Comparison of ENCODE assay signal across 18 mouse cellular contexts in the genomic region with DNA sequence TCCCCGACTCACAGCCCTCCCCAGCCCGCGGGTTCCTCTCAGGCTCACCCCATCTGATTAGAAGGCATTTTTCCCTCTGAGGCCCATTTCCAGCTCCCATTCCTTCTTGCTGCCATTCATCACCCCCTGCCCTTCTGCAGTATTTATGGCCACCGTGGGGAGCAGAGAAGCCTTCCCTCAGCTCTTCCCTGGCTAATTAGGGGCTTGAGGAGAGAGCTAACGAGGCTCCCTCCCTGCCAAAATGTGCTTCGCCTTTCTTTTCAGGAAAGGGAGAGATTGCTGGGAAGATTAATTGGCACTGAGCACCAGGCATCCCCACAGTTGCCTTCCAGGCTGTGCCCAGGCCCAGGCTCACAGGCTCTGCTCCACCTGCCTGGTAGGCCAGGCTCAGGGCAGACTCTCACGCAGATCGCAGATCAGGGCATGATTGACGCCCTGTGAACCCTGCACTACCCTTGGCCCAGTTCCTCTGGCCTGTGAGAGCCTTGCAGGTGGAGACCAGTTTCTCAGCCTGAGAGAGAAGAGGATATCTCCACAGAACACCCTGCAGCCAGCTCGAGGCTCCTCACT. TPM values are rescaled to one million over a fixed set of nuclear protein-coding genes. Genes with fewer than 3 reads are reported as not detected.
DNase-seq lines count a peak whose midpoint lies in the region; ATAC-seq and TF ChIP-seq lines count a peak whose summit lies in the region.
"Had no signal": no experiment of that assay in that cellular context is flagged by ENCODE, and none has a peak within 500 bp of the region (broad histone marks: within the 10 kb centered on the region; RNA-seq: fewer than 3 reads in every experiment).

No protein-coding gene starts in this region.

- TF ChIP-seq CTCF in cerebellum, adult 2 months (IDR thresholded peaks at IDR 0.05; ENCODE audit: borderline replicate concordance, insufficient read depth, low read depth, low read length): no peak

- ATAC-seq in forebrain, embryonic 12.5 days (ENCODE audit: low FRiP score): peak; percentile 57; the same call in 1 of the 2 replicates
- 0 out of 2 replicates have a peak, but pooled peaks have one; percentile 31 for ATAC-seq in hindbrain, embryonic 15.5 days (ENCODE audit: low FRiP score, low read depth)
- ATAC-seq in neural tube, embryonic 14.5 days (ENCODE audit: low read depth): no peak

- H3K27ac ChIP-seq in forebrain, embryonic 12.5 days: peak overlapping the region; percentile 88
- H3K27ac ChIP-seq in hindbrain, embryonic 15.5 days (replicated peaks): peak overlapping the region; percentile 52
- peak overlapping the region; percentile 78 for H3K27ac ChIP-seq in neural tube, embryonic 14.5 days (ENCODE audit: low read depth, low read length)
- H3K27ac ChIP-seq in cerebellum, adult 2 months (ENCODE audit: insufficient read depth, low read length): no peak overlapping the region
- H3K27ac ChIP-seq: gastrocnemius, adult 2 months; kidney, postnatal 0 days; limb, embryonic 12.5 days had no signal

- H3K4me3 ChIP-seq in forebrain, embryonic 12.5 days (replicated peaks): no peak overlapping the region
- H3K4me3 ChIP-seq in hindbrain, embryonic 15.5 days: no peak overlapping the region
- no peak overlapping the region for H3K4me3 ChIP-seq in neural tube, embryonic 14.5 days (ENCODE audit: low read depth, low read length)
- no peak overlapping the region for H3K4me3 ChIP-seq in cerebellum, adult 2 months (replicated peaks; ENCODE audit: insufficient read depth, low read depth, low read length)
- H3K4me3 ChIP-seq: erythroblast, embryonic 14.5 days; gastrocnemius, adult 2 months; limb, embryonic 12.5 days had no signal

- no peak overlapping the region for H3K9ac ChIP-seq in forebrain, embryonic 12.5 days
- peak overlapping the region; percentile 6; the same call in 1 of the 2 replicates for H3K9ac ChIP-seq in hindbrain, embryonic 15.5 days
- H3K9ac ChIP-seq in neural tube, embryonic 14.5 days (replicated peaks; ENCODE audit: low read depth, low read length): 0 out of 2 replicates have a peak overlapping the region, but pooled peaks have one; percentile 25
- H3K9ac ChIP-seq: limb, embryonic 12.5 days; liver, postnatal 0 days had no signal

- H3K27me3 ChIP-seq in forebrain, embryonic 12.5 days: no peaks in the 10 kb centered on the region
- H3K27me3 ChIP-seq in hindbrain, embryonic 15.5 days: no peaks in the 10 kb centered on the region
- no peaks in the 10 kb centered on the region for H3K27me3 ChIP-seq in neural tube, embryonic 14.5 days (ENCODE audit: control insufficient read depth, insufficient read depth, low read length)
- H3K27me3 ChIP-seq in cerebellum, adult 2 months (ENCODE audit: control insufficient read depth, insufficient read depth, low read length): no peaks in the 10 kb centered on the region
- H3K27me3 ChIP-seq: CH12.LX; limb, embryonic 12.5 days had no signal

- H3K4me1 ChIP-seq in forebrain, embryonic 12.5 days: peaks cover 12% of the 10 kb centered on the region
- H3K4me1 ChIP-seq in hindbrain, embryonic 15.5 days (replicated peaks): peaks cover 22% of the 10 kb centered on the region
- peaks cover 34% of the 10 kb centered on the region for H3K4me1 ChIP-seq in neural tube, embryonic 14.5 days (ENCODE audit: control insufficient read depth, insufficient read depth, low read length)
- peaks cover 23% of the 10 kb centered on the region for H3K4me1 ChIP-seq in cerebellum, adult 2 months (ENCODE audit: control insufficient read depth, insufficient read depth, low read length)
- H3K4me1 ChIP-seq: limb, embryonic 12.5 days had no signal

- DNase-seq in brain, adult 2 months (ENCODE audit: low read depth, low spot score): peak; percentile 47
- no peak for DNase-seq in thymus, postnatal 0 days (ENCODE audit: low spot score)
- DNase-seq in layer of hippocampus, adult 9-10 months (ENCODE audit: low spot score): no peak
- no peak for DNase-seq in cerebellum, adult 2 months
- DNase-seq: adrenal gland, postnatal 10 days; cerebellum, adult 11-12 months; gastrocnemius, adult 2 months; liver, postnatal 0 days; right cerebral cortex, postnatal 25 days; thymus, postnatal 36 days had no signal

- WGBS in forebrain, embryonic 12.5 days: 43% methylated on average over 10 of the region's 10 CpGs
- WGBS in hindbrain, embryonic 15.5 days: 49% methylated on average over 10 of the region's 10 CpGs
- WGBS in neural tube, embryonic 14.5 days: 26% methylated on average over 10 of the region's 10 CpGs
- 61% methylated on average over 10 of the region's 10 CpGs for WGBS in cerebellum, adult 2 months

- H3K36me3 ChIP-seq in forebrain, embryonic 12.5 days (replicated peaks): peaks cover 71% of the 10 kb centered on the region
- peaks cover 29% of the 10 kb centered on the region for H3K36me3 ChIP-seq in hindbrain, embryonic 15.5 days
- H3K36me3 ChIP-seq in neural tube, embryonic 14.5 days (ENCODE audit: control insufficient read depth, insufficient read depth, low read length): no peaks in the 10 kb centered on the region; the same call in 1 of the 2 replicates

- TF ChIP-seq POLR2A in cerebellum, adult 2 months (IDR thresholded peaks at IDR 0.05; ENCODE audit: borderline replicate concordance, insufficient read depth, low read length): no peak

- H3K4me2 ChIP-seq in forebrain, embryonic 12.5 days: no peak overlapping the region
- H3K4me2 ChIP-seq in hindbrain, embryonic 15.5 days: no peak overlapping the region
- H3K4me2 ChIP-seq in neural tube, embryonic 14.5 days (ENCODE audit: low read depth, low read length): no peak overlapping the region
- H3K4me2 ChIP-seq: heart, embryonic 11.5 days; limb, embryonic 12.5 days had no signal

- no peaks in the 10 kb centered on the region for H3K9me3 ChIP-seq in forebrain, embryonic 12.5 days
- H3K9me3 ChIP-seq in hindbrain, embryonic 15.5 days: no peaks in the 10 kb centered on the region
- no peaks in the 10 kb centered on the region for H3K9me3 ChIP-seq in neural tube, embryonic 14.5 days (ENCODE audit: control insufficient read depth, low read length)
- H3K9me3 ChIP-seq: limb, embryonic 12.5 days had no signal

RNA-seq across cellular contexts. Expression of gene Chmp6, which starts 19.5 kb away (rescaled TPM):
- 100 TPM in 2 replicates for polyA plus RNA-seq in forebrain, embryonic 12.5 days (2016; fragmentation: Nextera tagmentation; extraction: Ambion mirVana)
- 102 and 109 TPM in 2 replicates for polyA plus RNA-seq in hindbrain, embryonic 15.5 days (2015; fragmentation: Nextera tagmentation; extraction: Ambion mirVana)
- 92.9 and 101 TPM in 2 replicates for polyA plus RNA-seq in neural tube, embryonic 14.5 days (2014; fragmentation: Nextera tagmentation; extraction: Ambion mirVana)
- polyA plus RNA-seq in thymus, postnatal 0 days (2015; fragmentation: Nextera tagmentation; extraction: Ambion mirVana): 81.4 and 86.0 TPM in 2 replicates
- 41.9 and 43.9 TPM in 2 replicates for polyA plus RNA-seq in cerebellum, adult 2 months (2012; rRNA removed)

RNA-seq across cellular contexts. Expression of gene Baiap2, which starts 48.8 kb away (rescaled TPM):
- 11.2 and 12.0 TPM in 2 replicates for polyA plus RNA-seq in forebrain, embryonic 12.5 days (2016; fragmentation: Nextera tagmentation; extraction: Ambion mirVana)
- 16.8 and 20.1 TPM in 2 replicates for polyA plus RNA-seq in hindbrain, embryonic 15.5 days (2015; fragmentation: Nextera tagmentation; extraction: Ambion mirVana)
- 12.6 and 13.7 TPM in 2 replicates for polyA plus RNA-seq in neural tube, embryonic 14.5 days (2014; fragmentation: Nextera tagmentation; extraction: Ambion mirVana)
- polyA plus RNA-seq in thymus, postnatal 0 days (2015; fragmentation: Nextera tagmentation; extraction: Ambion mirVana): 25.1 and 26.3 TPM in 2 replicates
- 116 and 141 TPM in 2 replicates for polyA plus RNA-seq in cerebellum, adult 2 months (2012; rRNA removed)
